Mouse (Mus musculus) midbrain, embryonic 15.5 days (tissue): ENCODE data around the gene Dlgap4. TPM values are rescaled to one million over a fixed set of nuclear protein-coding genes. Genes with fewer than 3 reads are reported as not detected.
A peak's percentile ranks its signal among the peaks of the same experiment; 100 is the strongest.

Experiments
- ATAC-seq: fragments of 200-750 bp; cut with Nextera tagmentation; replicated peaks from 2 replicates; pipeline ENCODE4 v1.8.0; 2017; ENCODE audit warnings: moderate TSS enrichment
- H3K27ac ChIP-seq: fragments of 300-500 bp; sonication (generic); 2 replicates; pipeline ENCODE4 v1.5.1; 2015; ENCODE audit warnings: mild to moderate bottlenecking, inconsistent platforms
- H3K27me3 ChIP-seq: fragments of 300-500 bp; sonication (generic); replicated peaks from 2 replicates; pipeline ENCODE4 v1.6.1; 2015; ENCODE audit warnings: inconsistent platforms
- H3K36me3 ChIP-seq: fragments of 300-500 bp; sonication (generic); replicated peaks from 2 replicates; pipeline ENCODE4 v1.6.1; 2015; ENCODE audit warnings: inconsistent platforms
- H3K4me1 ChIP-seq: fragments of 300-500 bp; sonication (generic); 2 replicates; pipeline ENCODE4 v1.6.1; 2015; ENCODE audit warnings: inconsistent platforms
- H3K4me2 ChIP-seq: fragments of 300-500 bp; sonication (generic); 2 replicates; pipeline ENCODE4 v1.6.1; 2015; ENCODE audit warnings: inconsistent platforms, mild to moderate bottlenecking, moderate library complexity
- H3K4me3 ChIP-seq: fragments of 300-500 bp; sonication (generic); 2 replicates; pipeline ENCODE4 v1.5.1; 2015; ENCODE audit warnings: mild to moderate bottlenecking, inconsistent platforms
- H3K9ac ChIP-seq: fragments of 300-500 bp; sonication (generic); 2 replicates; pipeline ENCODE4 v1.6.1; 2015; ENCODE audit warnings: mild to moderate bottlenecking, inconsistent platforms
- H3K9me3 ChIP-seq: fragments of 300-500 bp; sonication (generic); 2 replicates; pipeline ENCODE4 v1.6.1; 2016; ENCODE audit warnings: inconsistent platforms
- WGBS: fragments of 180-500 bp; shearing (Covaris S2); methylation state at CpG from one replicate; pipeline ENCODE4 v1.1.7; 2015; ENCODE audit warnings: mixed read lengths; 5-methylcytosine and 5-hydroxymethylcytosine counted together
- polyA plus RNA-seq: library from polyadenylated mRNA; unstranded; fragments of >200 nt; fragmentation: Nextera tagmentation; extraction: Ambion mirVana; gene quantifications from 2 replicates; pipeline ENCODE4 v1.2.1, GENCODE M21; 2015

Gene Dlgap4
- polyA plus RNA-seq, 1 experiment from 2014 or later: 277 TPM

- 77% methylated on average over 15 of the region's 15 CpGs for WGBS
- H3K9me3 ChIP-seq: no peaks in the 10 kb centered on the region
- ATAC-seq: no peak
- H3K27ac ChIP-seq: no peak overlapping the region
- no peak overlapping the region for H3K9ac ChIP-seq
- no peak overlapping the region for H3K4me3 ChIP-seq
- no peaks in the 10 kb centered on the region for H3K36me3 ChIP-seq
- no peak overlapping the region for H3K4me2 ChIP-seq
- no peaks in the 10 kb centered on the region for H3K27me3 ChIP-seq
- no peaks in the 10 kb centered on the region for H3K4me1 ChIP-seq
Measured at GRCm38 (mm10) chr2:156594987-156595490, 18.5 kb upstream of the Dlgap4 start.

GRCm38 (mm10) chr2:156602581-156602980, 10.9 kb upstream of the Dlgap4 start:
- no peak overlapping the region for H3K27ac ChIP-seq
- H3K4me1 ChIP-seq: no peaks in the 10 kb centered on the region
- no peak overlapping the region for H3K9ac ChIP-seq
- WGBS: 80% methylated on average over 7 of the region's 7 CpGs
- H3K36me3 ChIP-seq: no peaks in the 10 kb centered on the region
- H3K9me3 ChIP-seq: no peaks in the 10 kb centered on the region
- H3K4me2 ChIP-seq: no peak overlapping the region
- no peak overlapping the region for H3K4me3 ChIP-seq
- no peaks in the 10 kb centered on the region for H3K27me3 ChIP-seq
- no peak for ATAC-seq

GRCm38 (mm10) chr2:156603671-156604070, 9.8 kb upstream of the Dlgap4 start:
- ATAC-seq: no peak
- no peaks in the 10 kb centered on the region for H3K27me3 ChIP-seq
- no peaks in the 10 kb centered on the region for H3K36me3 ChIP-seq
- H3K9ac ChIP-seq: no peak overlapping the region
- H3K4me2 ChIP-seq: no peak overlapping the region
- no peak overlapping the region for H3K27ac ChIP-seq
- no peak overlapping the region for H3K4me3 ChIP-seq
- WGBS: 80% methylated on average over 9 of the region's 9 CpGs
- no peaks in the 10 kb centered on the region for H3K4me1 ChIP-seq
- H3K9me3 ChIP-seq: no peaks in the 10 kb centered on the region

- H3K9ac ChIP-seq: no peak overlapping the region
- no peaks in the 10 kb centered on the region for H3K4me1 ChIP-seq
- WGBS: 51% methylated on average over 3 of the region's 3 CpGs
- no peak overlapping the region for H3K27ac ChIP-seq
- H3K27me3 ChIP-seq: no peaks in the 10 kb centered on the region
- no peak for ATAC-seq
- H3K4me3 ChIP-seq: no peak overlapping the region
- H3K4me2 ChIP-seq: no peak overlapping the region
- no peaks in the 10 kb centered on the region for H3K36me3 ChIP-seq
- no peaks in the 10 kb centered on the region for H3K9me3 ChIP-seq
Measured at GRCm38 (mm10) chr2:156605144-156605543, 8.4 kb upstream of the Dlgap4 start.

- Histone ChIP-seq H3K9me3 (no peaks in the 10 kb centered on the region), H3K27me3 (no peaks in the 10 kb centered on the region), H3K4me1 (no peaks in the 10 kb centered on the region), H3K36me3 (no peaks in the 10 kb centered on the region), H3K9ac (no peak overlapping the region), H3K4me3 (no peak overlapping the region), H3K27ac (no peak overlapping the region), H3K4me2 (no peak overlapping the region)
- ATAC-seq: no peak
- 76% methylated on average over 5 of the region's 5 CpGs for WGBS
Measured at GRCm38 (mm10) chr2:156605971-156606370, 7.5 kb upstream of the Dlgap4 start.

GRCm38 (mm10) chr2:156613081-156613540, 394 bp upstream of the Dlgap4 start:
- peak overlapping the region; percentile 79 for H3K4me3 ChIP-seq

GRCm38 (mm10) chr2:156614258-156614556, 702 bp downstream of the Dlgap4 start:
- Histone ChIP-seq H3K4me3 (peak overlapping the region; percentile 79), H3K4me1 (peaks cover 41% of the 10 kb centered on the region), H3K36me3 (no peaks in the 10 kb centered on the region), H3K9me3 (no peaks in the 10 kb centered on the region), H3K4me2 (peak overlapping the region; percentile 81), H3K9ac (peak overlapping the region; percentile 88), H3K27ac (peak overlapping the region; percentile 76), H3K27me3 (peaks cover 26% of the 10 kb centered on the region)
- 0% methylated on average over 18 of the region's 18 CpGs for WGBS
- peak; percentile 38 for ATAC-seq

More at GRCm38 (mm10) chr2:156613081-156613540, 394 bp upstream of the Dlgap4 start:
- under 1% methylated on average over 34 of the region's 41 CpGs for WGBS
- H3K9me3 ChIP-seq: no peaks in the 10 kb centered on the region
- H3K4me1 ChIP-seq: peaks cover 41% of the 10 kb centered on the region
- H3K27me3 ChIP-seq: peaks cover 26% of the 10 kb centered on the region
- ATAC-seq: peak; percentile 31
- H3K36me3 ChIP-seq: no peaks in the 10 kb centered on the region
- H3K9ac ChIP-seq: peak overlapping the region; percentile 88
- H3K4me2 ChIP-seq: peak overlapping the region; percentile 81
- peak overlapping the region; percentile 76; the same call in 1 of the 2 replicates for H3K27ac ChIP-seq

GRCm38 (mm10) chr2:156614661-156615654, 1.5 kb downstream of the Dlgap4 start:
- 8% methylated on average over 31 of the region's 31 CpGs for WGBS
- Histone ChIP-seq H3K27me3 (peaks cover 26% of the 10 kb centered on the region), H3K4me3 (peak overlapping the region; percentile 79), H3K9ac (peak overlapping the region; percentile 88), H3K36me3 (no peaks in the 10 kb centered on the region), H3K4me2 (peak overlapping the region; percentile 81), H3K27ac (no peak overlapping the region), H3K9me3 (no peaks in the 10 kb centered on the region), H3K4me1 (peaks cover 41% of the 10 kb centered on the region)
- ATAC-seq: peak; percentile 46

GRCm38 (mm10) chr2:156616513-156616912, 3.0 kb downstream of the Dlgap4 start:
- peaks cover 43% of the 10 kb centered on the region for H3K4me1 ChIP-seq
- WGBS: 79% methylated on average over 7 of the region's 7 CpGs
- no peak for ATAC-seq
- no peaks in the 10 kb centered on the region for H3K36me3 ChIP-seq
- no peak overlapping the region for H3K4me2 ChIP-seq
- H3K9me3 ChIP-seq: no peaks in the 10 kb centered on the region
- H3K9ac ChIP-seq: no peak overlapping the region
- no peak overlapping the region for H3K27ac ChIP-seq
- peaks cover 26% of the 10 kb centered on the region for H3K27me3 ChIP-seq
- no peak overlapping the region for H3K4me3 ChIP-seq

GRCm38 (mm10) chr2:156617536-156617935, 4.0 kb downstream of the Dlgap4 start:
- H3K4me2 ChIP-seq: no peak overlapping the region
- no peak for ATAC-seq
- no peak overlapping the region for H3K27ac ChIP-seq
- H3K4me1 ChIP-seq: peaks cover 44% of the 10 kb centered on the region
- H3K9me3 ChIP-seq: no peaks in the 10 kb centered on the region
- no peak overlapping the region for H3K4me3 ChIP-seq
- no peak overlapping the region for H3K9ac ChIP-seq
- no peaks in the 10 kb centered on the region for H3K36me3 ChIP-seq
- WGBS: 28% methylated on average over 11 of the region's 11 CpGs
- peaks cover 21% of the 10 kb centered on the region; the same call in 1 of the 2 replicates for H3K27me3 ChIP-seq

- H3K9ac ChIP-seq: no peak overlapping the region
- WGBS: 85% methylated on average over 8 of the region's 8 CpGs
- ATAC-seq: no peak
Measured at GRCm38 (mm10) chr2:156620874-156621273, 7.4 kb downstream of the Dlgap4 start.

GRCm38 (mm10) chr2:156621449-156621848, 7.9 kb downstream of the Dlgap4 start:
- Histone ChIP-seq H3K27me3 (0 out of 2 replicates have a peak, but pooled peaks cover 9% of the 10 kb centered on the region), H3K27ac (no peak overlapping the region), H3K4me3 (no peak overlapping the region), H3K4me2 (no peak overlapping the region), H3K36me3 (no peaks in the 10 kb centered on the region), H3K9me3 (no peaks in the 10 kb centered on the region), H3K9ac (no peak overlapping the region), H3K4me1 (peaks cover 15% of the 10 kb centered on the region)
- WGBS: 49% methylated on average over 5 of the region's 5 CpGs
- ATAC-seq: no peak

More at GRCm38 (mm10) chr2:156620874-156621273, 7.4 kb downstream of the Dlgap4 start:
- Histone ChIP-seq H3K9me3 (no peaks in the 10 kb centered on the region), H3K36me3 (no peaks in the 10 kb centered on the region), H3K27me3 (0 out of 2 replicates have a peak, but pooled peaks cover 14% of the 10 kb centered on the region), H3K4me2 (no peak overlapping the region), H3K27ac (no peak overlapping the region), H3K4me3 (no peak overlapping the region), H3K4me1 (peaks cover 19% of the 10 kb centered on the region)
